Mouse (Mus musculus) layer of hippocampus, postnatal 14 days (tissue): ENCODE measurements at regions not wholly inside any gene's neighbourhood (a gene's known extent, or its start where the extent isn't known, plus 50 kb on each side); places are given as distances from the start of the nearest gene placed in this dataset.

ENCODE experiments used
- DNase-seq, 2 experiments: peaks; one replicate each; pipeline ENCODE4 v3.0.0; 2021 to 2022; ENCODE audit warnings: low spot score in 2 of 2, mixed read lengths in 1 of 2

DNA sequence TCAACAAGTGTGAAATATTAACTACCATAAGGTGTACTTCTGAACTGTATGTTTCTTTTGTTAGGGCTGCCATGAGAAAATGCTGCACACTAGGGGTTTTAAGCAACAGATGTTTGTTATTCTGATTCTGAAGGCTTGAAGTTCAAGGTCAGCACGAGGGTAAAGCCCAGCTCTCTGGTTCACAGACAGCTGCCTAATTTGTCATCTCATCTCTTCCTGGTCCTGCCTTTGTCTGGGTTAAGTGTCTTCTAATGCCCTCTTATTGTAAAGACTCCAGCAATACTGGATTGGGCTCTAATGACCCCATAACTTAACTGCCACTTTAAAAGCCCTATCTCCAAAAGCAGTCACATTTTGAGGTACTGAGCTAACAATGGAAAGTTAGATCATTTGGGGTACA is 209.9 kb upstream of the Trib2 start:
- DNase-seq: no peak

DNA sequence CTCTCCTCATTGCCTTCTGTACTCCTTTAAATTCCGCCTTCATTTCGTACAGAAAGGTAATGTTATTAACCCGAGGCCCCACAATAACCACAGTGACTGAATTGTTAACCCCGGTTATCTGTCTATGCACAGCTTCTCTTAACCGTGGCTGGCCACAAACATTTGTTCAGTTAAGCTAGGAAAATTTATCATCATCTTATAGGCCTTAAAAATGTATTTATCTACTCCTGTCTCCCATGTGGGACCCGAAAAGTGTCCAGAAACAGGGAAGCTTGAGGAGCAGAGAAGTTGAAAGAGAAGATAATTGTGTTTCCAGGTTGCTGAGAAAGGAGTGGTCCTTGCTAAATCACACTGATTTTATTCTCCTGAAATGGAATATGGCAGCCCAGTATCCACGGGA is 206.6 kb upstream of the Trib2 start:
- no peak for DNase-seq

DNA sequence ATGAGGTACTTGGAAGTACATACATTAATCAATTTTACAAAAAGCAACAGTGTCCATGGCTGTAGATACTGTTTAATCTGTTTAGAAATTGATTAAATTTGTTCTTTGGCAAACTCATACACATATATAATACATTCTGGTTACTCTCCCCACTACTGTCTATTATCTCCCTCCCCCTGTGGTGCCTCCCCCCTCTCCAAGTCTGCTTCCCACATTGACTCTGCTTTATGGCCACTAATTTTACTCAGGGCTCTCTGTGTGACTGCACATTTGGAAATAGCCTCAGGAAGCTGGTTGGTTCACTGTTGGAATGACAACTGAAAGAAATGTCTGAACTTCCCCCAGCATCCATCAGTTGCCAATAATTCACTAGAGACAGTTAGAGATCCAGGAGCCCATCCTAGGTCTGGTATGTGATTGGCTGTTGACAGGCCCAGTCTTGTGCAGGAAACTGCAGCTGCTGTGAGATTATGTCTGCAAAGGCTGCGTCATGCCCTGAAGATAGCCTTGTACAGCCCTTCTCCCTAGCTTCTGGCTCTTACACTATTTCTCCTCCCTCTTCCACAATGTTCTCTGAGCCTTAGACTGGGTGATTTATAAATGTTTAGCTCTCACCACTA is 204.6 kb upstream of the Trib2 start:
- no peak for DNase-seq

DNA sequence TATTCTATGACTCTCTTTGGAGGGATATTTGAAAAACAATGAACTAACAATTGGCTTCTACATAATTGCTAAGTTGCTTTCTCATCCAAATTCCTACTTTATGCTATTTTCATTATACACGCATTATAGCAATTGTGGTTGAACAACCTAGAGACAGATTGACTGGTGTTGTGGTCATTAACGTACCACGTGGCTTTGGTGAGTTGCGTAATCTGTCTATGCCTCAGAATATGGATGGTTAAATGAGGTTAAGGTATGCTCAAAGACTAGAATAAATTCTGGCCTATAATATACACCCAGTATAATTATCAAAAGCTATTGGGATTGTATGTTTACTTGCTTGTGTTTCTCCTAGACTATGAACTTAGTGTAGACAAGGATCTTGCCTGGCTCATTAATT is 201.5 kb upstream of the Trib2 start:
- DNase-seq: no peak

DNA sequence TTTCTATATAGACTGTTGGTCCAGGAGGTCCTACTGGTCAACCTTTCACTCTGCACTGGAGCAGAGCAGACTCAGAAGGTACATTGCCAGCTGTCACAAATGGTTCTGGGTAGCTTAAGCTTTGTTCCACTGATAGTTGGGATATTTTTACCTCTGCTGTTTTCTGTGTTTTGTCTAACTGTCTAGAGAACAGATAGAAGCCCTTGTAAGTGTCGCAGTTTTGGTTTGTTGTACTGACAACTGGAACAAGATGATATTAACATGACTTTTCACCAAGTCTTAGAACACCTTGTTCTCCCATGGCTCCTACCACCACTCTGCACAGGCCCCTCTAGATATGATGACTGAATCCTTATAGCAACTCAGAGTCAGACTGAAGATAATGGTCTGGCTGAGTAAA is 199.9 kb upstream of the Trib2 start:
- DNase-seq: no peak

DNA sequence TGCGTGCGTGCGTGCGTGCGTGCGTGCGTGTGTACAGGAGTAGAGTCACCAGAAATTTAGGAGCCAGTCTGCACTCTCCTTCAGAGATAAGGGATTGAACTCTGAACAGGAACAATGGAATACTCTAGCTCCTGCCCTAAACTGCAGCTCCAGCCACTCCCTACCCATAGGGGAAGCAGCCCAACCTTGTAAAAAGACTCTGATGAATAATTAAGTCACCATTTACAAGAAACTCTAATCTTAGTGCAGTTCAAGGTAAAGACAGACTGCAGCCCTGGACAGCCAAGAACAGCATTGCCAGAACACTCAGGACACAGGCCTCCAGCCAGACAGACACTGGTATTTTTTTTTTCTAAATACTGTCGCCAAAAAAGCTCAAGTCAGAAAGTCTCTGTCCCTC is 198.9 kb upstream of the Trib2 start:
- DNase-seq: no peak

DNA sequence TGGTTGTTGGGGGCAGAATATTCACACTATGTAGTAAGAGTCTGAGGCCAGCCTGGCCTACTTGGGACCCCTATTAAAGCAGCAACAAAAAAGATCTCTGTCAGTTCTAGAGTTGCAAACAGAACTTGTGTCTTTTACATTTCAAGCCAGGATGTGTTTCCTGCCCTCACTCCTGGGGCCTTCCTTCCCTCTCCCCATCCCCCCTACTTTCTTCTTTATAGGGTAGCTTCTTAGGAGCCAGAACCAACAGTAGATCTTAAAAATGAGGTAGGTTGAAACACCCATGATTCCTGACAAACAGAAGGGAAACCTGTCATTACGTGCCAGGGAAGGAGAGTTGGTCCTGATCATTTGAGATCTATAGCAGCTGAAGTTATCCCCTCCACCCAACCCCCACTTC is 198.0 kb upstream of the Trib2 start:
- DNase-seq: no peak

DNA sequence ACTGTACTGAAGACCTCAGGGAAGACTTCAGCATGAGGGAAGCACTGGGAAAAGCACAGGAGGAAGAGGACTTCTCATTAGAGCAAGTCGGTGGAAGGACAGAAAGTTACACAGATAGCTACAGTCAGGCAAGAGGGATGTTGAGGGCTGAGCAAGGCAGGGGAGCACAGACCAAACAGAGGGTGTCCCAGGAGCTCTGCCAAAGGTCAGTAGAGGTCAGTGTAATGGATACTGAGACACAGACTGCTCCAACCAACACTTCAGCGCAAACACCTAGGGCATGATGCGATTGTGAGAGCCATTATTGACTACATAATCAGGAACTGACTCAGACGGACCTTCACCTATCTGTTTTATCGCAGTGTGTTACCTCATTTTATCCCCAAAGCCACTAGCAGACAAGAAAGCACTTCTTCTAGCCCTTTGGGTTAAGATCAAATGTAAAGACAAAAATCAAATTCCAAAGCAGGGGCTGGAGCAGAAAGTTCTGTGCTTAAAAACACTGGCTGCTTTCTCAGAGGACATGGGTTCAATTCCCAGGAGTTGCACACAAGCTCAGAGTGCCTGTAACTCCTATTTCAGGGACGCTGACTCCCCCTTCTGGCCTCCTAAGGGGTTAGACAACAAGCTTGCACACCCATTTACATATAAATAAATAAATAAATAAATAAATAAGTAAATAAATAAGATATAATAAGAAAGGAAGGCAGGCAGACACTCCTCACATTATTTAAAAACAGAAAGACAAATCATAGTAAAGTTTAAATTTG is 197.3 kb upstream of the Trib2 start:
- no peak for DNase-seq

DNA sequence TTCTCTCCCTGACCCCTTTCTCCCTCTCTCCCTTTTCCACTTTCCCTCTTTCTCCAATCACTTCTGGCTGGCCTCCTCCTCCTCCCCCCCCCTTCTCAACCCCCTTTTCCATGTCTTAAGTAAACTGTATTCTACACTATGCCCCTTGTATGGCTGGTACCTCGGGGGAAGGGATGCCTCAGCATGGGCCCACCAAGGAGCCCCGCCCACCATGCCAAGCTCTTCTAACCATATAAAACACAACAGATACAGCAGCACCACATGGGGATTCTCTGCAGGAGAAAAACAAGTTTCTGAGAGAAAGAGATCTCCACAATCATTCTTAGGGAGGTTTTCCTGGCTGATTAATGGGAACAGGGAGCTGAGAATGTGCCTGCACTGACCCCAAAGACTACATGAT is 196.6 kb upstream of the Trib2 start:
- DNase-seq: no peak

DNA sequence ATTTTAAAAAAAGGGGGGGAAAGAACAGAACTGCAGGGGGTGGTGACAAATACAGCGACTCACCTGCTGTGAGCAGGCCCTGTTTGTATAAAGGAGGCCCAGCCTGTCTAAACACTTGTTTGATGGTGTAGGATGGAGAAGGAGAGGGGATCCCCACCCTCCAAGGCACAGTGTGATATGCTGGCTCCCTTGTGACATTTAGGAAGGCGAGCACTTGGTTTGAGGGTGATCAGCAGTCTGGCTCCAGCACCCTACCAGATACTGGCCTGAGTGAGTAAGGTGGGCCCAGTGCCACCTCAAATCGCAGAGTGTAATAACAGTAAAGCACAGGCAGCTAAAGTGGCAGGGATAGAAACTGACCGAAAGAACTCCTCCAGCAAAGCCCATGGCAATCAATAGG is 195.4 kb upstream of the Trib2 start:
- no peak for DNase-seq

DNA sequence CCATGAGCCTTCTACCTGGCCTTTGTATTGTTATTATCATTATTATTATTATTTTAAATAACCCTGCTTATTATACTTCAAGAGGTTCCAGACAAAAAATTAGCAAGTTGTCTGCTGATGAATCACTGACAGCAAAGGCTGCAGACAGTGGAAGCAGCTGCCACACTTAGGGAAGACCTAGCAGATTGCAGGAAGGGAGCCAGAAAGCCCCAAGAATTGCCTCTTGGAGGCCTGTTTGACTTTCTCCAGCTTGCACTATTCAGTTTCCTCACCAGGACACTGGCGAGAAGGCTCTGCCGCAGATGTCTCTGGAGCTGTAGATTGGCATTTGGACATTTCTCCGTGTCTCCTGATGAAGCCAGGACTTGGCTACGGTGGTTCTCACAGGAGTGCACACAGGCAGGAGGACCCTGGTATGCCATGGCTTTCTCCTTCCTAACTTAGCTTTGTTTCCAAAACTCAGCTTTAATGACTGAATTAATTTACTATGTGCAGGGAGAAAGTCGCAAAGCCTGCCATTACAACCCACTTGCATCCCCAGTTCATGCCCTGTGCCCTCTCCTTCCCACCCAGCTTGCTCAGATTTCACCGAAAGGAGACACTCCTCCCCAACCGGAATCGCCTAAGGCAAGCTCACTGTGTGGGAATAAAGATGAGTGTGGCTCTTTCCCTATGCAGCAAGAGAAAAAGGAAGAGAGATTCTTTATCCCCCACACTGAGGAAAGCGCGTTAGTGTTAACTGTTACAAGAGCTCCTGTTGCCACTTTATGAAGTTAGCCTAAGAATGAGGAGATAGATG is 193.3 kb upstream of the Trib2 start:
- DNase-seq: peak; percentile 16 to 22

DNA sequence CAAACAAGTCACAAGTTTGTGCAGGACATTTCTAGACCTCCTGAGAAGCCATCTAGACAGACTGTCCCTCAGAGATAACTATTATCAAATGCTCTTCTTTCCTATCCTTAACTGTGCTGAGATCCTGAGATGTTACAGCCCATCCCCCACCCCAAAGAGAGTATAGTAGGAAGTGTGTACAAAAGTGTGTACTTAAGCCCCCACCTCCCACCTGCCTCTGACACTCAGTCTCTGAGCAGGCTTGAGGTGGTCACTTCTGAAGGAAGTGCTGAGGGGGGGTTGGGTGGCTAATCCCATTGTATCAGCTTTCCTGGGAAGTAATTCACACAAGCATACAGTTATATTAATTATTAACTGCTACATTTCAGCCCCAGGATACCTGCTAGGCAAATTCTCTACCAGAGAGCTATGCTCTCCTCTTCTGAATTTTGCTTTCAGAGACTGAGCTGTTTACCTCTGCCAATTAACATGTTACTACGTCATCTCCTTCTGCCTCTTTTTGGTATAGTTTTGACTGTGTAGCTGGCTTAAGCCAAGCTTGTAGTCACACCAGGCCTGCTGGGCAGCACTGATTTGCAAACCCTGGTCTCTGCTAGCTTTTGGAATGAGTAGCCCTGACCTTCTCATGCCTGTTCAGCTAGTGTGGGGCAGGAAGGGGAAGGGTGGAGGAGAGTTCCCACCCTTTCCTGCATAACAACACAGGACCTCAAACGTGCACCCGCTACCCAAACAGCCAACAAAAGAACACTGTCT is 192.2 kb upstream of the Trib2 start:
- no peak for DNase-seq

DNA sequence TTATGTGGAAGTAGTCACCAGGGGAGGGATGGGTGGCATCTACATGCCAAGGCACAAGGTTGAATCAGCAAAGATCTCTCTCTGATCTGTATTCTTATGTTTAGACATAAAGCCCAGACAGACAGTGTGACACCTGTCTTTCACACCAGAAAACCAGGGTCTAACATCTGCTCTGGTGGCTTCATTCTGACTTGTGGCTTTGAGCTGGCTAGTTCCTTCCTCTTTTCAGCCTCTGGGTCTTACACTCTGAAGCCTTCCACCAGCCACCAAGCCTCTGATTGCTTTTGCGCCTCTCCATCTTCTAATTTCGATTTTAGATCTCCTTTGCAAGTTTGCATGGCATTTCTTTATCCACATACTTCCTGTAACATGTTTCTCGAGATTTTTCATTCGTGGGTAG is 191.5 kb upstream of the Trib2 start:
- DNase-seq: no peak

DNA sequence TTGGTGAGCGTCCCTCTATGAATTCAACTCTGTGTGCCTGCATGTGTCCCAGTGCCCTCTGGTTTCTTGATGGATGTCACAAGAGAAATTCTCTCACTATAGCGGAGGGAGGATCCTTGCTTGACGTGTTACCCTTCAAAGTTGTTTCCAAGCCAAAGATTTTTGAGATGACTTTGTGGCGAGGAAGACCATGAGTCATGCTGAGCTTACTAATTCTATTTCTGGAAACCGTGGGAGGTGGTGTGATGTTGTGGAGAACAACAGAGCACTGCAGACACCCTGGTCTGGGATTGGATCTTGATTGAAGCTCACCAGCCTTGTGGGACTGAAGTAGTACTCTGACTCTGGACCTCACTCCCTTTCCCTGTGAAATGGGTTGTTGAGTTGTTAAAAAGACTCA is 190.0 kb upstream of the Trib2 start:
- DNase-seq: no peak

DNA sequence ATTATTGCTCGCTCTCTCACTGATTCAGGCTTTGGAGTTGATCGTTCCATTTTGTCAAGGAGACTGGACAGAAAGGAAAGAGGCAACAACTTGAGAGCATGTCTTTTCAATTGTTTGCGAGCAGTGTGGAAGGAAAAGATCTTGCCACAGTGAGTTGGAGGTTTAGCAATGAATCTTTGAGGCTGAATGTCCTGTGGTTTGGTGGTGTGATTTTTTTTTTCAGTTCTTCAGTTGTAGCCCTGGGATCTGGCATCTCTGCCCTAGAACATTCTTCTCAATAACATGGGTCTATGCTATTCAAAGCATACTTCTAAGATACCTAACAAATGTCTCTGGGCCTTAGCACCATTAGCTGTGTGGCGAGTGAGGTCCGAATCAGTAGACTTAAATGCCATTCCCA is 189.6 kb upstream of the Trib2 start:
- no peak for DNase-seq

DNA sequence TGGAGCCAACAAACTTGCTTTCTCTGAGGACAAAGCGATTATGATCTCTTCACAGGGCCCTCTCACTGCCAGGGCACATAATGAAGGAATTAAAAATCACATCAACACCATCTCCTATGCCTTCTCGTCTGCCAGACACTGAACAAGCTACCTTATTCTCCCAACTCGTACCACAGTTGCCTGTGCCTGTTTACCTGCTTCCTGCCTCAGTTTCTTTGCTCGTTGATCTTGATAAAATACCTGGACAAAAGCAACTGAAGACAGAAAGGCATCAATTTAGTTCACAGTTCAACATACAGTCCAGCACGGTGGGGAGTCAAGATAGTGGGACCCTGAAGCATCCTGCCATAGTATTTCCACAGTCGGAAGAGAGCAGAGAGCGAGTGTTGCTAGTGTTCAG is 185.1 kb upstream of the Trib2 start:
- no peak for DNase-seq

DNA sequence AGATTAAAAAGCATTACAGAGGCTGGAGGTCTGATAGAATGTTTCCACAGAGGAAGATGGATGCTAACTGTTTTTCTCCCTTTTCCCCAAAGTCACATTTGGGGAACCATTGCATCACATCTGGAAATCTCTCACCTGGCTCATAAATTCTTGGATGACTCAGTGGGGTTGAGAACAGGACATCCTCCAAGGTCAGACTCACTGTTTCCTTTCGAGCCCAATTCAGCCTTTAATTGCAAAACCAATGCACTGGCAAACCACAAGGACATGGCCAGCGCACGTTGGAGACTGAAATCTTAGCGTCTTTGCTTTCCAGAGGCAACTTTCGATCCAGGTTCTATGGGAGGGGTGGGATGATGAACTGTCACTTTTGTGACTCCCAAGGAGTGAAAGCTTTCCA is 184.5 kb upstream of the Trib2 start:
- DNase-seq: no peak

DNA sequence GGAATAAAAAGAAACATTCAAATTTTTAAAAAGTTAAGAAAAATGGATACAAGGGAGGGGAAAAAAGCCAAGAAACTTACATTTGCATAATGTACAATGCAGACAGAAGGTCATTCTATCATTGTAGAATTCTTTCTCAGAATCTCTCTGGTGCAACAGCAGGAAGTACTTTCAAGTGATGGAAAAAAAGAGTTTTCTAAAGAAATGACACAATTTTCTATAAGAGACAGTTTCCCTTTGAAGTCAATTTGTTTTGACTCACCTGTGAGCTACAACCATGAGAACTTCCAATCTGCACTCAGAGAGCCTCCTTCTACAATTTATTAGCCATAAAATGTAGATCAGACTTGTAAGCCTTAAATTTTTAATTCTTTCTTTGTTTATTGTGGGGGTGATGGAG is 181.6 kb upstream of the Trib2 start:
- DNase-seq: no peak

DNA sequence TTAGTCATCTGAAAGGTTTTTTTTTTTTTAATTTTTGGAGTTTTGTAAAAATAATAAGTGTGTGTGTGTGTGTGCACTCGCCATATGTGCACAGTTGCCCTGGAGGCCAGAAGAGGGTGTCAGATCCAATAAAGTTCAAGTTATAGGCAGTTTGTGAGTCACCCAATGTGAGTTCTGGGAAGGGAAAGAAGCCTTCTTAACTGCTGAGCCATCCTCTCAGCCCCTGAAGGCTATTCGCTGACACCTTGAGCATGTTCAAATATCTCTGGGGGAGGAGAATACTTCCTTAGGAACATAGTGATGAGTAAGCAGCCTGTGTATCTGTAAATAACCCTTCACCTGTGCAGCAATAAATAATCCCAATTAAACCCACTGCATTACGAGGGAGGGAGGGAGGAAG is 177.1 kb upstream of the Trib2 start:
- DNase-seq: no peak

DNA sequence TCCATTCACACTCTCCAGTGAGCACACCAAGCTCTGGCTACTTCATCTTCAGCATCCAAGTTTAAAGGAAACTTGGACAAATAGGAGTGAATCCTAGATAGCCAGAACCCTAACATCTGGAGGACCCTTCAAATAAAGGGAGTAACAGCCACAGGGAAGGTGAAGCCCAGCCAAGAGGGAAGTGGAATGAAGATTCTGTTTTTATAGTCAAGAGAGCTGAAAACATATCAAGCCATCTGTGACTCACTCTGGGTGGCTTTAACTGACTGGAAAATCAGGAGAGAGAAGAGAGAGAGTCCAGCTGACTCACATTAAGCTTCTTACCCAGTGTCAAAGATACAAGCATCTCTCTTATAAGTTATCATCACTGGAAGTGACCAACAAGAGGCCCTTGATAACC is 169.6 kb upstream of the Trib2 start:
- DNase-seq: no peak

DNA sequence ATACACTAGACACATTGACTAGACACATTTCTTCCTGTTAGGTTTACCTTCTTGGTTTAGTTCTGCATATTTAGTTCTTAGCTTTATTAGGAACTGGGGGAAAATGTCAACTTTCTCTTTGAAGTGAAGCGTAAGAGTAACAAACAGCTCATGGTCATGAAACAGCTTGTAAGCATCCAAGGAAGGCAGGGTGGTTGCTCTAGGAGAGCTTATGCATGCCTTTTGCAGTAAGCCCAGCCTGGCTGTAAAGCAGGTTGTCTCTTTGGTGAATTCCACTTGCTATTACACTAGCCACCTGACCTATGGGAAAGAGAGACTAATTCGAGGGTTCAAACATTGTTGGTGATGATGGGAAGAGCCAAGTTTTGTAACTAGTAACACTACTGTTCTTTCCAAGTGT is 168.9 kb upstream of the Trib2 start:
- DNase-seq: no peak
